Mouse (Mus musculus) limb, embryonic 12.5 days (tissue): ENCODE results near the gene 9930104L06Rik. TPM values are rescaled to one million over a fixed set of nuclear protein-coding genes. Genes with fewer than 3 reads are reported as not detected.
"Not testable (repeated sequence)": the region's sequence is repeated elsewhere in the genome, so short reads cannot be mapped to it uniquely, and the experiment has no call there.

Experiments
- ATAC-seq: fragments of 200-750 bp; cut with Nextera tagmentation; 2 replicates; pipeline ENCODE4 v1.8.0; 2017; ENCODE audit warnings: low read depth, moderate TSS enrichment; ENCODE audit not compliant: insufficient number of reproducible peaks, insufficient read depth, low FRiP score, low TSS enrichment
- H3K27ac ChIP-seq: fragments of 300-500 bp; sonication (generic); 2 replicates; pipeline ENCODE4 v1.5.1; 2016; ENCODE audit warnings: mild to moderate bottlenecking, moderate library complexity
- H3K27me3 ChIP-seq: fragments of 300-500 bp; sonication (generic); 2 replicates; pipeline ENCODE4 v1.6.1; 2016; ENCODE audit warnings: mild to moderate bottlenecking, moderate library complexity
- H3K36me3 ChIP-seq: fragments of 300-500 bp; sonication (generic); 2 replicates; pipeline ENCODE4 v1.6.1; 2016; ENCODE audit warnings: mild to moderate bottlenecking, moderate library complexity
- H3K4me1 ChIP-seq: fragments of 300-500 bp; sonication (generic); replicated peaks from 2 replicates; pipeline ENCODE4 v1.6.1; 2016
- H3K4me2 ChIP-seq: fragments of 300-500 bp; sonication (generic); 2 replicates; pipeline ENCODE4 v1.6.1; 2016; ENCODE audit warnings: mild to moderate bottlenecking, moderate library complexity
- H3K4me3 ChIP-seq: fragments of 300-500 bp; sonication (generic); replicated peaks from 2 replicates; pipeline ENCODE4 v1.5.1; 2016; ENCODE audit warnings: mild to moderate bottlenecking
- H3K9ac ChIP-seq: fragments of 300-500 bp; sonication (generic); replicated peaks from 2 replicates; pipeline ENCODE4 v1.6.1; 2016; ENCODE audit warnings: mild to moderate bottlenecking, moderate library complexity
- H3K9me3 ChIP-seq: fragments of 300-500 bp; sonication (generic); 2 replicates; pipeline ENCODE4 v1.6.1; 2016; ENCODE audit warnings: mild to moderate bottlenecking, moderate library complexity
- WGBS: fragments of 180-500 bp; shearing (Covaris S2); methylation state at CpG from one replicate; pipeline ENCODE4 v1.1.7; 2016; 5-methylcytosine and 5-hydroxymethylcytosine counted together
- polyA plus RNA-seq: library from polyadenylated mRNA; unstranded; fragments of >200 nt; fragmentation: Nextera tagmentation; extraction: Ambion mirVana; gene quantifications from 2 replicates; pipeline ENCODE4 v1.2.1, GENCODE M21; 2016

9930104L06Rik gene
- polyA plus RNA-seq, 1 experiment from 2014 or later: 19.4 TPM

GRCm38 (mm10) chr4:124928102-124928501, 8.7 kb upstream of the 9930104L06Rik start:
- Histone ChIP-seq H3K9ac (no peak overlapping the region), H3K9me3 (no peaks in the 10 kb centered on the region), H3K4me2 (no peak overlapping the region), H3K27ac (no peak overlapping the region), H3K4me1 (no peaks in the 10 kb centered on the region), H3K27me3 (no peaks in the 10 kb centered on the region), H3K36me3 (peaks cover 79% of the 10 kb centered on the region), H3K4me3 (no peak overlapping the region)
- WGBS: 85% methylated on average over 5 of the region's 5 CpGs
- ATAC-seq: no peak

DNA sequence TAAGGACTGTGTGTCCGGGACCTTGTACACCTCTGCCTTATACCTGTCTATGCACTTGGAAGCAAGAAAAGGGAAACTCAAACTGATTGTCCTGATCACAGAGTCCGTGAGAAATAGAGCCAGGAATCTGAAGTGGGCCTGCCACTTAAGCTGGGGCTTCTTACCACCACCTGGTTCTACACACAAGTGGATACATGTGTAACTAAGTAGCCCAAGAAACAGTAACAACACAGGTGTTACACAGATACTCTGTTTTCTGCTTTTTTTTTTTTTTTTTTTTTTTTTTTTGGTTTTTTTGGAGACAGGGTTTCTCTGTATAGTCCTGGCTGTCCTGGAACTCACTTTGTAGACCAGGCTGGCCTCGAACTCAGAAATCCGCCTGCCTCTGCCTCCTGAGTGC, 2.4 kb downstream of the 9930104L06Rik start, which contains the start of gene Cdca8:
Gene Cdca8, minus strand, starts transcription at position 101 of the 400 bp plus-strand sequence.
- Histone ChIP-seq H3K36me3 (peaks cover 41% of the 10 kb centered on the region), H3K4me1 (peaks cover 20% of the 10 kb centered on the region), H3K4me3 (peak within 1 kb of the TSS; percentile 84)
- H3K27me3 ChIP-seq, H3K27ac ChIP-seq, ATAC-seq, H3K9ac ChIP-seq, H3K4me2 ChIP-seq, H3K9me3 ChIP-seq: not testable (repeated sequence)
- 93% methylated on average over 4 of the region's 4 CpGs for WGBS

GRCm38 (mm10) chr4:124943022-124943421, 6.2 kb downstream of the 9930104L06Rik start:
- H3K4me2 ChIP-seq: no peak overlapping the region
- 5% methylated on average over 4 of the region's 4 CpGs for WGBS
- no peaks in the 10 kb centered on the region for H3K9me3 ChIP-seq
- H3K4me3 ChIP-seq: no peak overlapping the region
- no peak overlapping the region for H3K9ac ChIP-seq
- ATAC-seq: no peak
- H3K4me1 ChIP-seq: peaks cover 1% of the 10 kb centered on the region
- peaks cover 26% of the 10 kb centered on the region for H3K27me3 ChIP-seq
- H3K36me3 ChIP-seq: peaks cover 41% of the 10 kb centered on the region
- no peak overlapping the region for H3K27ac ChIP-seq

DNA sequence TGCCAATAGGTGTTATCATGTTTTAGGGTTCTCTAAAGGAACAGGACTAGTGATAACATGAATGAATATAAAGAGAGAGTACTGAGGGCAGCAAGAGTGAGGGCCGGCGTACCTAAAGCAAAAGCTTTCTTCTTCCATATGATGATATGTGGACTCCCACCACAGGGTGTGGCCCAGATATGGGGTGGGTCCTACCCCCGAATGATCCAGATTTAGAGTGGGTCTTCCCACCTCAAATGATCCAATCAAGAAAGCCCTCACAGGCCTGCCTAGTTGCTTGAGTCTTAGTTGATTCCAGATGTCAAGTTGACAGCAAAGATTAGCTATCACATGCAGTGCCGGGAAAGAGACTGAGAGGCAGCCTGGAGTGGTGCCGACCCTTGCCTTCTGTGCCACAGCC, 6.9 kb downstream of the 9930104L06Rik start:
- no peak overlapping the region for H3K9ac ChIP-seq
- no peak for ATAC-seq
- no peak overlapping the region for H3K4me2 ChIP-seq
- no peaks in the 10 kb centered on the region for H3K4me1 ChIP-seq
- no peak overlapping the region for H3K27ac ChIP-seq
- no peaks in the 10 kb centered on the region for H3K9me3 ChIP-seq
- 52% methylated on average over 5 of the region's 5 CpGs for WGBS
- H3K4me3 ChIP-seq: no peak overlapping the region
- H3K27me3 ChIP-seq: peaks cover 33% of the 10 kb centered on the region
- H3K36me3 ChIP-seq: peaks cover 35% of the 10 kb centered on the region

DNA sequence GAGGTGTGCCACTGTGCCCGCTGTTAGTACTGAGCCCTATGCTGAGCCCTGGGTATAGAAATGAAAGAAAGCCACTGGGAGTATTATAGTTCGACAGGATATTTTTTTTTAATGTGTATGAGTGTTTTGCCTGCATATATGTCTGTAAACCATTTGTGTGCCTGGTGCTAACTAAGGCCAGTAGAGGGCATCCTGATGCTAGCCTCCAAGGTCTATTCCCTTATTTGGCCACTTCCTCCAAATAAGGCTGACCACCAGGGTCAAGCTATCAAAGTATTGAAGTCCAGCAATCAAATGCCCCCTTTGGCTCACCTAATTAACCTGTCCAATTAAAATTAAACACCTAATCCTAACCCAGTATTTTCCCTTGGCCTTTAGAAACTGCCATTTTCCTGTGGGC, 8.1 kb downstream of the 9930104L06Rik start:
- H3K4me3 ChIP-seq: no peak overlapping the region
- H3K36me3 ChIP-seq: peaks cover 26% of the 10 kb centered on the region
- H3K27ac ChIP-seq: no peak overlapping the region
- H3K9ac ChIP-seq: no peak overlapping the region
- 52% methylated on average over 2 of the region's 2 CpGs for WGBS
- H3K4me1 ChIP-seq: peaks cover 6% of the 10 kb centered on the region
- no peaks in the 10 kb centered on the region for H3K9me3 ChIP-seq
- ATAC-seq: no peak
- H3K27me3 ChIP-seq: peaks cover 45% of the 10 kb centered on the region
- H3K4me2 ChIP-seq: no peak overlapping the region

DNA sequence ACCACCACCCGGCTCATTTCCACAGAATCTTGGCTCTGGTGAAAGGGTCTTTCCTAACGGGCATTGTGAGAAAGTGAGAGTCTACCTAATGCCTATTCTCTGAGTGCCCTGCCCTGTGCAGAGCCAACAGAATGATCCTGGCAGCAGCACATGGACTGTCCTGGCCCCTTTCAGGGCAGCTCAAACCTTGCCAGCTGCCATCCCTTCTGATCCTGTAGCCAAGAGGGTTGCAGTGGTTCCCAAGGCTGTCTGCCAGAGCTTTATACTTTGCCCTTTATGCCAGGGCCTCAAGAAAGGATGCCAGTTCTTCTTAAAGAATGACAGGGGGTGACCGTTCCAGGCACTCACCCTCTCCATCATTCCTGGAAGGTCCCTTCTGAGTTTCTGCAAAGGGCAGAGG, 12.6 kb downstream of the 9930104L06Rik start:
- Histone ChIP-seq H3K9ac (no peak overlapping the region), H3K4me2 (no peak overlapping the region), H3K27me3 (peaks cover 80% of the 10 kb centered on the region), H3K4me1 (peaks cover 24% of the 10 kb centered on the region), H3K36me3 (no peaks in the 10 kb centered on the region), H3K9me3 (no peaks in the 10 kb centered on the region), H3K27ac (no peak overlapping the region), H3K4me3 (no peak overlapping the region)
- 74% methylated on average over 3 of the region's 3 CpGs for WGBS
- ATAC-seq: no peak

GRCm38 (mm10) chr4:124950181-124951035, 13.6 kb downstream of the 9930104L06Rik start:
- H3K27ac ChIP-seq: no peak overlapping the region
- H3K9ac ChIP-seq: no peak overlapping the region; the same call in 1 of the 2 replicates
- H3K9me3 ChIP-seq: no peaks in the 10 kb centered on the region
- H3K4me2 ChIP-seq: peak overlapping the region; percentile 15
- WGBS: 23% methylated on average over 21 of the region's 21 CpGs
- H3K27me3 ChIP-seq: peaks cover 86% of the 10 kb centered on the region
- peaks cover 24% of the 10 kb centered on the region for H3K4me1 ChIP-seq
- H3K36me3 ChIP-seq: no peaks in the 10 kb centered on the region
- no peak for ATAC-seq
- H3K4me3 ChIP-seq: no peak overlapping the region

- no peak for ATAC-seq
- Histone ChIP-seq H3K4me2 (peak overlapping the region; percentile 15), H3K36me3 (no peaks in the 10 kb centered on the region), H3K9me3 (no peaks in the 10 kb centered on the region), H3K9ac (no peak overlapping the region), H3K27me3 (peaks cover 88% of the 10 kb centered on the region), H3K27ac (no peak overlapping the region), H3K4me1 (peaks cover 24% of the 10 kb centered on the region), H3K4me3 (no peak overlapping the region)
- 29% methylated on average over 10 of the region's 10 CpGs for WGBS
Measured at GRCm38 (mm10) chr4:124951036-124951433, 14.2 kb downstream of the 9930104L06Rik start.

DNA sequence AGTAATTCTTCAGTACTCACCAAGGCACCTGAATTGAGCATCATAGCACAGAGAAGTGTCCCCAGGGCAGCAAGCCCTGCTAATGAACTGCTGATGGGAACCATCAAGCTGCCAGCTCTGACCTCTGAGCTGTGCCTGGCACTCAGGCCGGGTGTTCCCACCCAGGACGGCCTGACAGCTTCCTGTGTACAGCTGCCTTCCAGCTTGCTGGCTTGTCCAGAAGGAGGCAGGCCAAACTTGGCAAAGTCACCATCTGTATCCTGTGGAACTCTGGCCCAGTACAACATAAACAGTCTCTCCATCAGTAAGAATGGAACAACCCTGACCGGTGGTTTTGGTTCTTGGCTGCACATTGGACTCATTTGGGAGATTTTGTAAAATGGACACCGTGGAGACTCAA, 16.7 kb downstream of the 9930104L06Rik start:
- peaks cover 24% of the 10 kb centered on the region for H3K4me1 ChIP-seq
- no peak overlapping the region for H3K9ac ChIP-seq
- peaks cover 88% of the 10 kb centered on the region for H3K27me3 ChIP-seq
- WGBS: 54% methylated on average over 4 of the region's 4 CpGs
- H3K4me3 ChIP-seq: no peak overlapping the region
- H3K9me3 ChIP-seq: no peaks in the 10 kb centered on the region
- no peak for ATAC-seq
- no peak overlapping the region for H3K4me2 ChIP-seq
- H3K36me3 ChIP-seq: no peaks in the 10 kb centered on the region
- H3K27ac ChIP-seq: no peak overlapping the region

- Histone ChIP-seq H3K4me2 (no peak overlapping the region), H3K9ac (no peak overlapping the region), H3K36me3 (no peaks in the 10 kb centered on the region), H3K27ac (no peak overlapping the region), H3K27me3 (peaks cover 95% of the 10 kb centered on the region), H3K4me3 (no peak overlapping the region), H3K9me3 (no peaks in the 10 kb centered on the region), H3K4me1 (peaks cover 10% of the 10 kb centered on the region; the same call in 1 of the 2 replicates)
- WGBS: 82% methylated on average over 2 of the region's 2 CpGs
- no peak for ATAC-seq
Measured at GRCm38 (mm10) chr4:124957284-124957683, 20.4 kb downstream of the 9930104L06Rik start.

DNA sequence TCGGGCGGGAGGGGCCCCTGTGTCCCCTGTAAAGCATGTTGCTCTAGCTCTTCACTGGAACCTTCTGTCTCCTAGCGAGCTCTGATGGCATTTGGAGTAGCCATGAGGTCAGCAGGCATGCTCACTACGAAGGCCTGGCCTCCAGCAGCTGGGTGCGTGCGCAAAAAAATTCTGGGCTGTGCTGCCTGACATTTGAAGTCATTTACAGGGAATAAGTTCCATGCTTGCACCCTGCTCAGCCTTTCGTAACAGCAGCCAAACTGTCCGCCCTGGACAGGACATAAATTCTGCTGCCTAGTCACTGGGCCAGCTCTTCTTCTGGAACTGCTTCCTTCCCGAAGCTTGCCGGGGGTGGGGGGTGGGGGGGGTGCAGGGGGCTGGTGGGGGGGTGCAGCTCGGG, 22.2 kb downstream of the 9930104L06Rik start:
- no peak overlapping the region for H3K27ac ChIP-seq
- H3K4me1 ChIP-seq: peaks cover 15% of the 10 kb centered on the region; the same call in 1 of the 2 replicates
- H3K9ac ChIP-seq: no peak overlapping the region
- WGBS: 36% methylated on average over 11 of the region's 11 CpGs
- H3K27me3 ChIP-seq: peaks cover 93% of the 10 kb centered on the region
- no peak overlapping the region for H3K4me3 ChIP-seq
- no peaks in the 10 kb centered on the region for H3K9me3 ChIP-seq
- H3K36me3 ChIP-seq: no peaks in the 10 kb centered on the region
- ATAC-seq: no peak
- H3K4me2 ChIP-seq: no peak overlapping the region
